Mouse (Mus musculus) stomach, postnatal 0 days (tissue): ENCODE measurements around the gene Atl2. TPM values are rescaled to one million over a fixed set of nuclear protein-coding genes. Genes with fewer than 3 reads are reported as not detected.

Source experiments
- ATAC-seq: fragments of 200-750 bp; cut with Nextera tagmentation; 2 replicates; pipeline ENCODE4 v1.8.0; 2017; ENCODE audit not compliant: low FRiP score, low TSS enrichment
- DNase-seq: peaks from one replicate; pipeline ENCODE4 v3.0.0-alpha.2; 2016; ENCODE audit warnings: low spot score
- H3K27ac ChIP-seq: fragments of 300-500 bp; sonication (generic); replicated peaks from 2 replicates; pipeline ENCODE4 v1.5.1; 2014; ENCODE audit warnings: mild to moderate bottlenecking, control low read depth
- H3K27me3 ChIP-seq: fragments of 300-500 bp; sonication (generic); 2 replicates; pipeline ENCODE4 v1.6.1; 2014; ENCODE audit warnings: low read length; ENCODE audit not compliant: control insufficient read depth, insufficient read depth
- H3K36me3 ChIP-seq: fragments of 300-500 bp; sonication (generic); 2 replicates; pipeline ENCODE4 v1.6.1; 2014; ENCODE audit warnings: low read length, mixed read lengths; ENCODE audit not compliant: control insufficient read depth, insufficient read depth
- H3K4me1 ChIP-seq: fragments of 300-500 bp; sonication (generic); replicated peaks from 2 replicates; pipeline ENCODE4 v1.6.1; 2014; ENCODE audit warnings: antibody characterized with exemption; ENCODE audit not compliant: control insufficient read depth, insufficient read depth
- H3K4me2 ChIP-seq: fragments of 300-500 bp; sonication (generic); replicated peaks from 2 replicates; pipeline ENCODE4 v1.6.1; 2014; ENCODE audit warnings: low read depth, mild to moderate bottlenecking, control low read depth, moderate library complexity
- H3K4me3 ChIP-seq: fragments of 300-500 bp; sonication (generic); 2 replicates; pipeline ENCODE4 v1.5.1; 2014; ENCODE audit warnings: low read depth, low read length, control low read depth
- H3K9ac ChIP-seq: fragments of 300-500 bp; sonication (generic); 2 replicates; pipeline ENCODE4 v1.6.1; 2014; ENCODE audit warnings: mild to moderate bottlenecking, low read length, control low read depth, mixed read lengths
- H3K9me3 ChIP-seq: fragments of 300-500 bp; sonication (generic); 2 replicates; pipeline ENCODE4 v1.6.1; 2016; ENCODE audit warnings: low read length; ENCODE audit not compliant: control insufficient read depth
- CTCF ChIP-seq: IDR thresholded peaks from 2 replicates; pipeline ENCODE4 v1.5.1; 2016; ENCODE audit warnings: antibody characterized with exemption, low read depth, mild to moderate bottlenecking, moderate library complexity
- EP300 ChIP-seq: optimal IDR thresholded peaks from 2 replicates; pipeline ENCODE3; 2016; ENCODE audit warnings: antibody characterized with exemption
- WGBS: fragments of 180-500 bp; shearing (Covaris S2); extraction: QIAGEN DNeasy Blood & Tissue Kit; methylation state at CpG from one replicate; pipeline ENCODE4 v1.1.7; 2014; 5-methylcytosine and 5-hydroxymethylcytosine counted together
- polyA plus RNA-seq: library from polyadenylated mRNA; unstranded; fragments of >200 nt; fragmentation: Nextera tagmentation; extraction: Ambion mirVana; gene quantifications from 2 replicates; pipeline ENCODE4 v1.2.1, GENCODE M21; 2015

The Atl2 gene
- polyA plus RNA-seq, 1 experiment from 2014 or later, result 22.6 TPM

GRCm38 (mm10) chr17:79840254-79841238 is 55.4 kb downstream of the Atl2 start:
- Histone ChIP-seq H3K36me3 (no peaks in the 10 kb centered on the region), H3K9ac (no peak overlapping the region), H3K9me3 (no peaks in the 10 kb centered on the region), H3K27ac (no peak overlapping the region), H3K4me1 (no peaks in the 10 kb centered on the region), H3K4me2 (no peak overlapping the region), H3K4me3 (no peak overlapping the region), H3K27me3 (no peaks in the 10 kb centered on the region)
- 43% methylated on average over 7 of the region's 7 CpGs for WGBS
- ATAC-seq (peak; percentile 74), DNase-seq (peak; percentile 79)
- TF ChIP-seq EP300 (no peak), CTCF (peak; percentile 100)

GRCm38 (mm10) chr17:79836978-79837377 is 58.9 kb downstream of the Atl2 start:
- no peak overlapping the region for H3K9ac ChIP-seq
- H3K4me1 ChIP-seq, result no peaks in the 10 kb centered on the region
- H3K4me3 ChIP-seq, result no peak overlapping the region
- 70% methylated on average over 7 of the region's 7 CpGs for WGBS
- DNase-seq, result no peak
- H3K27ac ChIP-seq, result no peak overlapping the region
- no peak for TF ChIP-seq EP300
- TF ChIP-seq CTCF, result no peak
- no peaks in the 10 kb centered on the region for H3K36me3 ChIP-seq
- ATAC-seq, result no peak
- no peaks in the 10 kb centered on the region for H3K27me3 ChIP-seq
- no peak overlapping the region for H3K4me2 ChIP-seq
- H3K9me3 ChIP-seq, result no peaks in the 10 kb centered on the region

- no peaks in the 10 kb centered on the region for H3K27me3 ChIP-seq
These were observed 60.1 kb downstream of the Atl2 start for GRCm38 (mm10) chr17:79835714-79836373.

GRCm38 (mm10) chr17:79832284-79832683 is 63.6 kb downstream of the Atl2 start:
- DNase-seq (no peak), ATAC-seq (peak; percentile 92)
- no peaks in the 10 kb centered on the region for H3K27me3 ChIP-seq
- H3K4me3 ChIP-seq, result no peak overlapping the region
- H3K4me1 ChIP-seq, result no peaks in the 10 kb centered on the region
- no peaks in the 10 kb centered on the region for H3K36me3 ChIP-seq
- no peak overlapping the region for H3K27ac ChIP-seq
- no peaks in the 10 kb centered on the region for H3K9me3 ChIP-seq
- 35% methylated on average over 1 of the region's 1 CpGs for WGBS
- TF ChIP-seq EP300, result no peak
- TF ChIP-seq CTCF, result no peak
- H3K4me2 ChIP-seq, result no peak overlapping the region
- no peak overlapping the region for H3K9ac ChIP-seq

More at GRCm38 (mm10) chr17:79835714-79836373, 60.1 kb downstream of the Atl2 start:
- no peak overlapping the region for H3K4me2 ChIP-seq
- no peak overlapping the region for H3K27ac ChIP-seq
- H3K36me3 ChIP-seq, result no peaks in the 10 kb centered on the region
- DNase-seq (no peak), ATAC-seq (no peak; the same call in 1 of the 2 replicates)
- H3K9me3 ChIP-seq, result no peaks in the 10 kb centered on the region
- TF ChIP-seq EP300, result no peak
- no peak for TF ChIP-seq CTCF
- no peak overlapping the region for H3K4me3 ChIP-seq
- no peaks in the 10 kb centered on the region for H3K4me1 ChIP-seq
- H3K9ac ChIP-seq, result no peak overlapping the region
- WGBS, result 32% methylated on average over 5 of the region's 5 CpGs

GRCm38 (mm10) chr17:79826482-79827034 is 69.4 kb downstream of the Atl2 start:
- Histone ChIP-seq H3K4me2 (no peak overlapping the region), H3K4me1 (no peaks in the 10 kb centered on the region; the same call in 1 of the 2 replicates), H3K9me3 (no peaks in the 10 kb centered on the region), H3K36me3 (no peaks in the 10 kb centered on the region), H3K27me3 (no peaks in the 10 kb centered on the region), H3K9ac (no peak overlapping the region), H3K27ac (no peak overlapping the region), H3K4me3 (no peak overlapping the region)
- no peak for TF ChIP-seq EP300
- peak; percentile 39 for TF ChIP-seq CTCF
- ATAC-seq (no peak), DNase-seq (no peak)
- WGBS, result 71% methylated on average over 6 of the region's 6 CpGs
